Mouse (Mus musculus) liver, adult 2 months (tissue): ENCODE measurements around the gene E330021D16Rik. TPM values are rescaled to one million over a fixed set of nuclear protein-coding genes. Genes with fewer than 3 reads are reported as not detected.

Experiments used
- DNase-seq: peaks from one replicate; pipeline ENCODE4 v3.0.0-alpha.2; 2011; ENCODE audit warnings: low read depth, low spot score; ENCODE audit errors: extremely low read depth
- H3K27ac ChIP-seq: fragments of 200-500 bp; replicated peaks from 2 replicates; pipeline ENCODE4 v1.5.1; 2012; ENCODE audit warnings: low read depth, mild to moderate bottlenecking, control low read depth, inconsistent platforms, low read length; ENCODE audit not compliant: insufficient read depth
- H3K27me3 ChIP-seq: fragments of 200-500 bp; 2 replicates; pipeline ENCODE4 v1.6.1; 2012; ENCODE audit warnings: mild to moderate bottlenecking, moderate library complexity, low read length, inconsistent platforms; ENCODE audit not compliant: control insufficient read depth, insufficient read depth
- H3K36me3 ChIP-seq: fragments of 200-500 bp; 2 replicates; pipeline ENCODE4 v1.6.1; 2012; ENCODE audit warnings: low read length, inconsistent platforms; ENCODE audit not compliant: control insufficient read depth, insufficient read depth
- H3K4me1 ChIP-seq: fragments of 200-500 bp; 2 replicates; pipeline ENCODE4 v1.6.1; 2011; ENCODE audit warnings: low read length; ENCODE audit not compliant: control insufficient read depth, insufficient read depth
- H3K4me3 ChIP-seq: fragments of 200-500 bp; 2 replicates; pipeline ENCODE4 v1.5.1; 2011; ENCODE audit warnings: low read depth, mild to moderate bottlenecking, control low read depth, low read length, moderate library complexity; ENCODE audit not compliant: insufficient read depth
- H3K79me2 ChIP-seq: fragments of 200-500 bp; 2 replicates; pipeline ENCODE4 v1.6.1; 2012; ENCODE audit warnings: inconsistent platforms, mild to moderate bottlenecking, low read length, moderate library complexity; ENCODE audit not compliant: control insufficient read depth, insufficient read depth
- H3K9ac ChIP-seq: fragments of 200-500 bp; 2 replicates; pipeline ENCODE4 v1.6.1; 2012; ENCODE audit warnings: low read depth, mild to moderate bottlenecking, control low read depth, inconsistent platforms, low read length
- CTCF ChIP-seq: fragments of 200-500 bp; IDR thresholded peaks from 2 replicates; pipeline ENCODE4 v1.5.1; 2011; ENCODE audit warnings: low read depth, low read length, control low read depth
- POLR2A ChIP-seq: fragments of 200-500 bp; IDR thresholded peaks from 2 replicates; pipeline ENCODE4 v1.6.1; 2011; ENCODE audit warnings: low read length, control low read depth; ENCODE audit not compliant: insufficient read depth; ENCODE audit errors: extremely low read depth
- WGBS: fragments of 180-500 bp; shearing (Covaris S2); methylation state at CpG from one replicate; pipeline ENCODE4 v1.1.7; 2018; 5-methylcytosine and 5-hydroxymethylcytosine counted together
- polyA plus RNA-seq: library from polyadenylated mRNA; depleted of rRNA; stranded (reverse); fragments of >200 nt; gene quantifications from 2 replicates; pipeline ENCODE4 v1.2.3, GENCODE M21; 2012
- total RNA-seq: library from RNA; depleted of rRNA; stranded (reverse); fragments of >200 nt; gene quantifications from 2 replicates; pipeline ENCODE4 v1.2.3, GENCODE M21; 2014

The E330021D16Rik gene
- total and polyA plus RNA-seq, 2 experiments: 0.07 TPM; not detected in 1

DNA sequence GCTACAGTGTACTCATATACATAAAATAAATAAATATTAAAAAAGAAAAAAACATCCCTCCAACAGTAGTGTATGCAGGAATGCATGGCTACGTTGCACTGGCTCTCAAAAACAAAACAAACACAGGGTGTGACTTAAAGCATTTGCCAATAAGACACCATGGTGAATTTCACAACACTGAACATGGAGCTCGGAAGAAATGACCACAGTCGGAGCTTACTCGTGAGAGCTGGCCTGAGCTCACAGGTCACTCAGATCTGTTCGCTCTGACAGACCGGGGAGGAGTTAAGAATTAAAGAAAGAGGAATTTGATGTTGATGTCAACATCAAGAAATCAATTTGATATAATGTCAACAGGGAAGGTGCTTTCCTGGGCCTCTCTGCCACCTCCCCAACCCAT is 18.2 kb upstream of the E330021D16Rik start:
- 35% methylated on average over 6 of the region's 6 CpGs for WGBS
- Histone ChIP-seq H3K27me3 (no peaks in the 10 kb centered on the region), H3K27ac (no peak overlapping the region), H3K36me3 (no peaks in the 10 kb centered on the region), H3K4me1 (peaks cover 2% of the 10 kb centered on the region), H3K79me2 (no peaks in the 10 kb centered on the region), H3K9ac (no peak overlapping the region), H3K4me3 (no peak overlapping the region)
- TF ChIP-seq CTCF (no peak), POLR2A (no peak)
- DNase-seq: peak; percentile 24

GRCm38 (mm10) chr6:136431896-136432248 is 16.5 kb upstream of the E330021D16Rik start:
- WGBS: 56% methylated on average over 7 of the region's 7 CpGs
- Histone ChIP-seq H3K4me1 (peaks cover 3% of the 10 kb centered on the region), H3K4me3 (no peak overlapping the region), H3K27ac (no peak overlapping the region), H3K9ac (no peak overlapping the region), H3K27me3 (no peaks in the 10 kb centered on the region), H3K79me2 (no peaks in the 10 kb centered on the region), H3K36me3 (no peaks in the 10 kb centered on the region)
- TF ChIP-seq CTCF (no peak), POLR2A (no peak)
- DNase-seq: no peak

GRCm38 (mm10) chr6:136431169-136431895 is 16.0 kb upstream of the E330021D16Rik start:
- TF ChIP-seq POLR2A (no peak), CTCF (no peak)
- H3K36me3 ChIP-seq: no peaks in the 10 kb centered on the region
- no peaks in the 10 kb centered on the region for H3K79me2 ChIP-seq
- no peak overlapping the region for H3K9ac ChIP-seq
- WGBS: 79% methylated on average over 10 of the region's 10 CpGs
- H3K27me3 ChIP-seq: no peaks in the 10 kb centered on the region
- H3K4me1 ChIP-seq: peaks cover 3% of the 10 kb centered on the region
- H3K27ac ChIP-seq: no peak overlapping the region
- H3K4me3 ChIP-seq: no peak overlapping the region
- DNase-seq: no peak

DNA sequence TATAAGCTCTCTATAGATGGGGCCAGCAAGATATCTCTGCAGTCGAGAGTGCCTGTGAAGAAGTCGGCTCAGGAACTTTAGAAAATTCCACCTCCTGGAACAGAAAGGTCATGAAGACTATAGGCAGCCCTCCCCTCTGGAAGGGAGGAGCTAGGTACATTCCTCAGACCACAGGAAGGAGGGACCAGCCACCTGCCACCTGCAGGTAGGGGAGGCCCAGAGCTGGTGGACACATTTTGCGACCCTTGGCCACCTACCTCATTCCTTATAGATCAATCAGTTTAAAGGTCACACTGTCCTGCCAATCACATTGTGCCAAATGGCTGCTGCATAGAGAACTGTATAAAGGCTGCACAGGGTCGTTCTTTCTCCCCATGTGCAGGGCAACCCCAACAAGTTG is 14.1 kb upstream of the E330021D16Rik start:
- TF ChIP-seq POLR2A (no peak), CTCF (no peak)
- Histone ChIP-seq H3K4me3 (no peak overlapping the region), H3K27me3 (no peaks in the 10 kb centered on the region), H3K79me2 (no peaks in the 10 kb centered on the region), H3K27ac (no peak overlapping the region), H3K36me3 (no peaks in the 10 kb centered on the region), H3K9ac (no peak overlapping the region), H3K4me1 (peaks cover 3% of the 10 kb centered on the region)
- 37% methylated on average over 4 of the region's 4 CpGs for WGBS
- peak; percentile 15 for DNase-seq

- DNase-seq: peak; percentile 57
- Histone ChIP-seq H3K4me1 (peaks cover 3% of the 10 kb centered on the region), H3K27me3 (no peaks in the 10 kb centered on the region), H3K9ac (no peak overlapping the region), H3K27ac (no peak overlapping the region), H3K4me3 (no peak overlapping the region), H3K36me3 (no peaks in the 10 kb centered on the region), H3K79me2 (no peaks in the 10 kb centered on the region)
- WGBS: 33% methylated on average over 5 of the region's 5 CpGs
- TF ChIP-seq CTCF: no peak
- no peak for TF ChIP-seq POLR2A
These were observed 13.0 kb upstream of the E330021D16Rik start for GRCm38 (mm10) chr6:136428412-136428811.

DNA sequence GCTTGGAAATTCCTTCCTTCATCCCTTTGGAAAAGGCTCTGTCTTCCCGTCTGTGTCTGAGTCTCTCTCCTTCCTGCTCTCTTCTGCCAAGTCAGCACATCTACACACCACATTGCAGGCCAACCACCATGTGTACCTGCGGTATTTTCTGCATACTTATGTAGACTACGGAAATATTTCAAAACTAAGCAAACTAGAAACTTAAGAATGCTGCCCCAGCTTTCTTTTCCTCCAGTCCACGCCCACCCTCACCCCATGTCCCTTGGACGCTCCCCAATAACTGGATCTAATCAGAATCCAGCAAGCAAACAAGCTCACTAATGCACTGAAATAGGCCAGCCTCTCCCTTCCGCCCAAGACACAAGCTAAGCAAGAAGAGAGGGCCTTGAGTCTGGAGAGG is 11.9 kb upstream of the E330021D16Rik start:
- Histone ChIP-seq H3K9ac (no peak overlapping the region), H3K79me2 (no peaks in the 10 kb centered on the region), H3K27me3 (no peaks in the 10 kb centered on the region), H3K4me3 (no peak overlapping the region), H3K27ac (no peak overlapping the region), H3K4me1 (peaks cover 3% of the 10 kb centered on the region), H3K36me3 (no peaks in the 10 kb centered on the region)
- DNase-seq: no peak
- 83% methylated on average over 6 of the region's 6 CpGs for WGBS
- TF ChIP-seq POLR2A: no peak
